In the genomic region with DNA sequence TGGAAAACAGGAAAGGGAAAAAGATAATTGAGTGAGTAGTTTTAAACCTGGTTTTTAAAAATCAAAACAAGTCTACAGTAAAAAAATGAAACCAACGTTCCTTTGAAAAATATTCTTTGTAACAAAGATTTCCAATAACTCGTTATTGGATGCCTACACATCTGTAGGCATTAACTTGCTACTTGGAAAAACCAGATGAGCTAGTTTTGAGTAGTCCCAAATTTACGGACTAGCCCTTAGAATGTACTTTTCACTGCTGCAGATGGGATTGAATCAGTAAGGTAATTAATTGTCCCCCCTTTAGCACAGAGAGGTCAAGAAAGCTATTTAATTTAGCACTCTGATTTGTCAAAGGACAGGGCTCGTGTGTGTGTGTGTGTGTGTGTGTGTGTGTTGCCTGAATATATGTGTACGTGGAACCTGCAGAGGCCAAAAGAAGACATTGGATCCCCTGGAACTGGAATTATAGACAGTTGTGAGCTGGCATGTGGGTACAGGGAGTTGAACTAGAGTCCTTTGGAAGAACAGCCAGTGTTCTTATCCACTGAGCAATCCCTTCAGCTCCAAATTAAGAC, we compare ENCODE assay signal across 8 mouse cellular contexts. TPM values are rescaled to one million over a fixed set of nuclear protein-coding genes. Genes with fewer than 3 reads are reported as not detected.
DNase-seq lines count a peak whose midpoint lies in the region; ATAC-seq and TF ChIP-seq lines count a peak whose summit lies in the region.

No protein-coding gene starts in this region.

- H3K36me3 ChIP-seq in lung, embryonic 14.5 days (ENCODE audit: insufficient read depth) = peaks cover 26% of the 10 kb centered on the region
- H3K36me3 ChIP-seq in embryonic facial prominence, embryonic 11.5 days (replicated peaks; ENCODE audit: control insufficient read depth, insufficient read depth, low read depth, low read length) = no peaks in the 10 kb centered on the region
- peaks cover 3% of the 10 kb centered on the region; the same call in 1 of the 2 replicates for H3K36me3 ChIP-seq in intestine, embryonic 16.5 days (ENCODE audit: control insufficient read depth, insufficient read depth, low read length)
- H3K36me3 ChIP-seq in neural tube, embryonic 13.5 days = peaks cover 34% of the 10 kb centered on the region

- ATAC-seq in lung, embryonic 14.5 days (ENCODE audit: insufficient read depth) = no peak
- no peak for ATAC-seq in embryonic facial prominence, embryonic 11.5 days (replicated peaks; ENCODE audit: insufficient number of reproducible peaks, low FRiP score, low TSS enrichment, low read depth)
- no peak for ATAC-seq in intestine, embryonic 16.5 days
- ATAC-seq in neural tube, embryonic 13.5 days (ENCODE audit: low read depth) = no peak

- no peaks in the 10 kb centered on the region for H3K4me1 ChIP-seq in lung, embryonic 14.5 days (ENCODE audit: insufficient read depth)
- H3K4me1 ChIP-seq in embryonic facial prominence, embryonic 11.5 days (ENCODE audit: control insufficient read depth, insufficient read depth, low read length) = no peaks in the 10 kb centered on the region
- H3K4me1 ChIP-seq in intestine, embryonic 16.5 days (ENCODE audit: control insufficient read depth, insufficient read depth, low read length) = peaks cover 12% of the 10 kb centered on the region; the same call in 1 of the 2 replicates
- peaks cover 29% of the 10 kb centered on the region for H3K4me1 ChIP-seq in neural tube, embryonic 13.5 days (replicated peaks)

- peak overlapping the region; percentile 71 for H3K9ac ChIP-seq in lung, embryonic 14.5 days
- peak overlapping the region; percentile 89 for H3K9ac ChIP-seq in embryonic facial prominence, embryonic 11.5 days (replicated peaks; ENCODE audit: low read length)
- H3K9ac ChIP-seq in intestine, embryonic 16.5 days (ENCODE audit: low read depth, low read length) = peak overlapping the region; percentile 66
- H3K9ac ChIP-seq in neural tube, embryonic 13.5 days = peak overlapping the region; percentile 88

- no peaks in the 10 kb centered on the region for H3K27me3 ChIP-seq in lung, embryonic 14.5 days (ENCODE audit: insufficient read depth, low read length)
- no peaks in the 10 kb centered on the region for H3K27me3 ChIP-seq in embryonic facial prominence, embryonic 11.5 days (ENCODE audit: control insufficient read depth, insufficient read depth, low read length)
- H3K27me3 ChIP-seq in intestine, embryonic 16.5 days (replicated peaks; ENCODE audit: control insufficient read depth, insufficient read depth, low read length) = no peaks in the 10 kb centered on the region
- no peaks in the 10 kb centered on the region for H3K27me3 ChIP-seq in neural tube, embryonic 13.5 days

- H3K4me3 ChIP-seq in lung, embryonic 14.5 days (ENCODE audit: low read depth, low read length) = peak overlapping the region; percentile 51
- H3K4me3 ChIP-seq in embryonic facial prominence, embryonic 11.5 days (ENCODE audit: low read depth, low read length) = peak overlapping the region; percentile 65
- peak overlapping the region; percentile 74 for H3K4me3 ChIP-seq in intestine, embryonic 16.5 days (ENCODE audit: low read length)
- H3K4me3 ChIP-seq in neural tube, embryonic 13.5 days = peak overlapping the region; percentile 62

- 3% methylated on average over 5 of the region's 5 CpGs for WGBS in lung, embryonic 14.5 days
- WGBS in embryonic facial prominence, embryonic 11.5 days = 14% methylated on average over 5 of the region's 5 CpGs
- 3% methylated on average over 5 of the region's 5 CpGs for WGBS in intestine, embryonic 16.5 days
- WGBS in neural tube, embryonic 13.5 days = 4% methylated on average over 5 of the region's 5 CpGs

- TF ChIP-seq CTCF in lung, embryonic 14.5 days (IDR thresholded peaks at IDR 0.05; ENCODE audit: low read depth) = no peak

- H3K27ac ChIP-seq in lung, embryonic 14.5 days (ENCODE audit: low read depth) = peak overlapping the region; percentile 95
- peak overlapping the region; percentile 96 for H3K27ac ChIP-seq in embryonic facial prominence, embryonic 11.5 days (replicated peaks; ENCODE audit: low read depth, low read length)
- no peak overlapping the region for H3K27ac ChIP-seq in intestine, embryonic 16.5 days (ENCODE audit: low read length)
- peak overlapping the region; percentile 98 for H3K27ac ChIP-seq in neural tube, embryonic 13.5 days (replicated peaks)

- H3K9me3 ChIP-seq in lung, embryonic 14.5 days (ENCODE audit: low read depth, low read length) = no peaks in the 10 kb centered on the region
- no peaks in the 10 kb centered on the region for H3K9me3 ChIP-seq in embryonic facial prominence, embryonic 11.5 days (replicated peaks; ENCODE audit: control insufficient read depth, low read length)
- H3K9me3 ChIP-seq in intestine, embryonic 16.5 days (ENCODE audit: control insufficient read depth, low read length) = no peaks in the 10 kb centered on the region
- no peaks in the 10 kb centered on the region for H3K9me3 ChIP-seq in neural tube, embryonic 13.5 days

- DNase-seq in lung, embryonic 14.5 days = peak; percentile 52
- no peak for DNase-seq in lung, postnatal 4 days
- DNase-seq in embryonic facial prominence, embryonic 11.5 days (ENCODE audit: low spot score) = peak; percentile 35
- DNase-seq in layer of hippocampus, postnatal 36 days = no peak
- no peak for DNase-seq in cerebellum, adult 11-12 months
- no peak for DNase-seq in left cerebral cortex, adult 8-10 months (ENCODE audit: low spot score in 2 of 2)

- H3K4me2 ChIP-seq in lung, embryonic 14.5 days = peak overlapping the region; percentile 79
- peak overlapping the region; percentile 63 for H3K4me2 ChIP-seq in embryonic facial prominence, embryonic 11.5 days (ENCODE audit: low read depth, low read length)
- H3K4me2 ChIP-seq in intestine, embryonic 16.5 days (ENCODE audit: low read depth, low read length) = peak overlapping the region; percentile 72
- H3K4me2 ChIP-seq in neural tube, embryonic 13.5 days = peak overlapping the region; percentile 84

RNA-seq across cellular contexts. Expression of a gene that starts 1.1 kb away (rescaled TPM):
- 120 and 128 TPM in 2 replicates for polyA plus RNA-seq in lung, embryonic 14.5 days (2014; fragmentation: Nextera tagmentation; extraction: Ambion mirVana)
- polyA plus RNA-seq in embryonic facial prominence, embryonic 11.5 days (2014; fragmentation: Nextera tagmentation; extraction: Ambion mirVana) = 152 and 161 TPM in 2 replicates
- 60.8 and 61.0 TPM in 2 replicates for polyA plus RNA-seq in intestine, embryonic 16.5 days (2015; fragmentation: Nextera tagmentation; extraction: Ambion mirVana)
- polyA plus RNA-seq in neural tube, embryonic 13.5 days (2015; fragmentation: Nextera tagmentation; extraction: Ambion mirVana) = 102 and 106 TPM in 2 replicates
- total RNA-seq in layer of hippocampus, postnatal 36 days (2021) = 10 to 100 TPM; 76.8 to 83.7 TPM
- 10 to 100 TPM; 65.7 to 79.1 (median 70.9) TPM for total RNA-seq in left cerebral cortex, adult 8-10 months (2022)

RNA-seq across cellular contexts. Expression of a gene that starts 5.3 kb away (rescaled TPM):
- polyA plus RNA-seq in lung, embryonic 14.5 days (2014; fragmentation: Nextera tagmentation; extraction: Ambion mirVana) = 10.3 and 10.9 TPM in 2 replicates
- 17.5 and 18.4 TPM in 2 replicates for polyA plus RNA-seq in embryonic facial prominence, embryonic 11.5 days (2014; fragmentation: Nextera tagmentation; extraction: Ambion mirVana)
- 4.3 and 5.3 TPM in 2 replicates for polyA plus RNA-seq in intestine, embryonic 16.5 days (2015; fragmentation: Nextera tagmentation; extraction: Ambion mirVana)
- 16.2 and 16.4 TPM in 2 replicates for polyA plus RNA-seq in neural tube, embryonic 13.5 days (2015; fragmentation: Nextera tagmentation; extraction: Ambion mirVana)
- total RNA-seq in layer of hippocampus, postnatal 36 days (2021) = 1 to 10 TPM; 6.4 to 8.0 TPM
- 10 to 100 TPM in 2 of 4 experiments, 1 to 10 TPM in 2; 9.3 to 11.2 (median 10.4) TPM for total RNA-seq in left cerebral cortex, adult 8-10 months (2022)

RNA-seq across cellular contexts. Expression of a gene that starts 5.4 kb away (rescaled TPM):
- polyA plus RNA-seq in lung, embryonic 14.5 days (2014; fragmentation: Nextera tagmentation; extraction: Ambion mirVana) = 1.7 and 2.0 TPM in 2 replicates
- polyA plus RNA-seq in embryonic facial prominence, embryonic 11.5 days (2014; fragmentation: Nextera tagmentation; extraction: Ambion mirVana) = 3.6 and 4.8 TPM in 2 replicates
- 0.62 TPM in 1 of 2 replicates, not detected in the other for polyA plus RNA-seq in intestine, embryonic 16.5 days (2015; fragmentation: Nextera tagmentation; extraction: Ambion mirVana)
- polyA plus RNA-seq in neural tube, embryonic 13.5 days (2015; fragmentation: Nextera tagmentation; extraction: Ambion mirVana) = 1.2 and 1.5 TPM in 2 replicates
- under 1 TPM in 1 of 2 experiments, not detected in 1; 0.97 TPM for total RNA-seq in layer of hippocampus, postnatal 36 days (2021)
- total RNA-seq in left cerebral cortex, adult 8-10 months (2022) = under 1 TPM in 1 of 4 experiments, not detected in 3; 0.58 TPM

RNA-seq across cellular contexts. Expression of a gene that starts 22.9 kb away (rescaled TPM):
- 4.5 and 5.1 TPM in 2 replicates for polyA plus RNA-seq in lung, embryonic 14.5 days (2014; fragmentation: Nextera tagmentation; extraction: Ambion mirVana)
- 3.4 and 4.2 TPM in 2 replicates for polyA plus RNA-seq in embryonic facial prominence, embryonic 11.5 days (2014; fragmentation: Nextera tagmentation; extraction: Ambion mirVana)
- 4.2 and 4.4 TPM in 2 replicates for polyA plus RNA-seq in intestine, embryonic 16.5 days (2015; fragmentation: Nextera tagmentation; extraction: Ambion mirVana)
- 12.0 and 14.2 TPM in 2 replicates for polyA plus RNA-seq in neural tube, embryonic 13.5 days (2015; fragmentation: Nextera tagmentation; extraction: Ambion mirVana)
- 1 to 10 TPM; 3.7 to 4.2 TPM for total RNA-seq in layer of hippocampus, postnatal 36 days (2021)
- total RNA-seq in left cerebral cortex, adult 8-10 months (2022) = 1 to 10 TPM; 5.7 to 6.5 (median 5.7) TPM

RNA-seq across cellular contexts. Expression of a gene that starts 26.1 kb away (rescaled TPM):
- polyA plus RNA-seq in lung, embryonic 14.5 days (2014; fragmentation: Nextera tagmentation; extraction: Ambion mirVana) = 8.1 and 9.1 TPM in 2 replicates
- polyA plus RNA-seq in embryonic facial prominence, embryonic 11.5 days (2014; fragmentation: Nextera tagmentation; extraction: Ambion mirVana) = 5.9 and 6.2 TPM in 2 replicates
- 5.0 and 6.6 TPM in 2 replicates for polyA plus RNA-seq in intestine, embryonic 16.5 days (2015; fragmentation: Nextera tagmentation; extraction: Ambion mirVana)
- 13.4 and 13.8 TPM in 2 replicates for polyA plus RNA-seq in neural tube, embryonic 13.5 days (2015; fragmentation: Nextera tagmentation; extraction: Ambion mirVana)
- total RNA-seq in layer of hippocampus, postnatal 36 days (2021) = 10 to 100 TPM; 31.8 to 35.0 TPM
- total RNA-seq in left cerebral cortex, adult 8-10 months (2022) = 10 to 100 TPM; 28.9 to 31.5 (median 30.1) TPM

Comparison
In these comparisons a context has a peak if more than half of its experiments do, and no peak if none do; other contexts are left out.
1. DNase-seq: peak in lung, embryonic 14.5 days (single experiment) and embryonic facial prominence, embryonic 11.5 days (single experiment); none in lung, postnatal 4 days (0 of 2), layer of hippocampus, postnatal 36 days (0 of 2), cerebellum, adult 11-12 months (single experiment) and left cerebral cortex, adult 8-10 months (0 of 2).
2. Peak in every context shown above with its lines, with median percentiles within 50 percentile points of each other: H3K4me2 ChIP-seq, H3K4me3 ChIP-seq and H3K9ac ChIP-seq.